Mouse (Mus musculus): ENCODE data around the gene Ublcp1. TPM values are rescaled to one million over a fixed set of nuclear protein-coding genes. Genes with fewer than 3 reads are reported as not detected.
A peak's percentile ranks its signal among the peaks of the same experiment; 100 is the strongest.

Ublcp1 gene
- polyA plus RNA-seq, 1 experiment from 2014 or later = 40.9 TPM

GRCm38 (mm10) chr11:44514666-44515065 lies 44.4 kb upstream of the Ublcp1 start:
- TF ChIP-seq EP300 (IDR thresholded peaks at IDR 0.05; ENCODE audit: low read depth) (no peak), CTCF (IDR thresholded peaks at IDR 0.05; ENCODE audit: low read depth) (no peak)

GRCm38 (mm10) chr11:44513026-44513422 lies 42.7 kb upstream of the Ublcp1 start:
- no peaks in the 10 kb centered on the region for H3K27me3 ChIP-seq (ENCODE audit: insufficient read depth, low read length)
- H3K9ac ChIP-seq (replicated peaks) = no peak overlapping the region
- no peak for TF ChIP-seq CTCF (IDR thresholded peaks at IDR 0.05; ENCODE audit: low read depth)
- peak; percentile 86 for TF ChIP-seq EP300 (IDR thresholded peaks at IDR 0.05; ENCODE audit: low read depth)
- H3K9me3 ChIP-seq (ENCODE audit: low read length) = no peaks in the 10 kb centered on the region
- peaks cover 52% of the 10 kb centered on the region for H3K4me1 ChIP-seq (ENCODE audit: insufficient read depth)
- H3K27ac ChIP-seq (ENCODE audit: low read depth) = peak overlapping the region; percentile 92
- ATAC-seq (no peak), DNase-seq (no peak)
- no peak overlapping the region for H3K4me3 ChIP-seq (ENCODE audit: low read depth, low read length)
- no peaks in the 10 kb centered on the region for H3K36me3 ChIP-seq (replicated peaks; ENCODE audit: insufficient read depth, low read length)
- H3K4me2 ChIP-seq (ENCODE audit: low read depth, low read length) = peak overlapping the region; percentile 48
- 49% methylated on average over 2 of the region's 2 CpGs for WGBS (ENCODE audit: insufficient replicate concordance)

More at GRCm38 (mm10) chr11:44514666-44515065, 44.4 kb upstream of the Ublcp1 start:
- 61% methylated on average over 2 of the region's 2 CpGs for WGBS (ENCODE audit: insufficient replicate concordance)
- Histone ChIP-seq H3K9me3 (ENCODE audit: low read length) (no peaks in the 10 kb centered on the region), H3K27me3 (ENCODE audit: insufficient read depth, low read length) (no peaks in the 10 kb centered on the region), H3K4me1 (ENCODE audit: insufficient read depth) (peaks cover 50% of the 10 kb centered on the region), H3K9ac (replicated peaks) (no peak overlapping the region), H3K4me3 (ENCODE audit: low read depth, low read length) (no peak overlapping the region), H3K27ac (ENCODE audit: low read depth) (no peak overlapping the region), H3K4me2 (ENCODE audit: low read depth, low read length) (no peak overlapping the region), H3K36me3 (replicated peaks; ENCODE audit: insufficient read depth, low read length) (no peaks in the 10 kb centered on the region)
- ATAC-seq (no peak), DNase-seq (no peak)

- H3K4me3 ChIP-seq (ENCODE audit: low read depth, low read length) = no peak overlapping the region
Measured at GRCm38 (mm10) chr11:44512044-44513025, 42.0 kb upstream of the Ublcp1 start.

GRCm38 (mm10) chr11:44510371-44510770 lies 40.1 kb upstream of the Ublcp1 start:
- no peaks in the 10 kb centered on the region for H3K27me3 ChIP-seq (ENCODE audit: insufficient read depth, low read length)
- H3K4me3 ChIP-seq (ENCODE audit: low read depth, low read length) = no peak overlapping the region
- H3K9me3 ChIP-seq (ENCODE audit: low read length) = no peaks in the 10 kb centered on the region
- DNase-seq = no peak
- no peaks in the 10 kb centered on the region for H3K36me3 ChIP-seq (replicated peaks; ENCODE audit: insufficient read depth, low read length)
- no peak for ATAC-seq
- H3K9ac ChIP-seq (replicated peaks) = no peak overlapping the region
- H3K4me1 ChIP-seq (ENCODE audit: insufficient read depth) = peaks cover 42% of the 10 kb centered on the region
- TF ChIP-seq EP300 (IDR thresholded peaks at IDR 0.05; ENCODE audit: low read depth) (no peak), CTCF (IDR thresholded peaks at IDR 0.05; ENCODE audit: low read depth) (no peak)
- 63% methylated on average over 7 of the region's 7 CpGs for WGBS (ENCODE audit: insufficient replicate concordance)
- peak overlapping the region; percentile 92; the same call in 1 of the 2 replicates for H3K27ac ChIP-seq (ENCODE audit: low read depth)
- peak overlapping the region; percentile 45 for H3K4me2 ChIP-seq (ENCODE audit: low read depth, low read length)

More at GRCm38 (mm10) chr11:44512044-44513025, 42.0 kb upstream of the Ublcp1 start:
- peak overlapping the region; percentile 35; the same call in 1 of the 2 replicates for H3K9ac ChIP-seq (replicated peaks)
- no peaks in the 10 kb centered on the region for H3K9me3 ChIP-seq (ENCODE audit: low read length)
- peak; percentile 84 for ATAC-seq
- TF ChIP-seq EP300 (IDR thresholded peaks at IDR 0.05; ENCODE audit: low read depth) (peak; percentile 95), CTCF (IDR thresholded peaks at IDR 0.05; ENCODE audit: low read depth) (no peak)
- DNase-seq = peak; percentile 61
- no peaks in the 10 kb centered on the region for H3K36me3 ChIP-seq (replicated peaks; ENCODE audit: insufficient read depth, low read length)
- no peaks in the 10 kb centered on the region for H3K27me3 ChIP-seq (ENCODE audit: insufficient read depth, low read length)
- 36% methylated on average over 14 of the region's 14 CpGs for WGBS (ENCODE audit: insufficient replicate concordance)
- peak overlapping the region; percentile 48 for H3K4me2 ChIP-seq (ENCODE audit: low read depth, low read length)
- H3K4me1 ChIP-seq (ENCODE audit: insufficient read depth) = peaks cover 48% of the 10 kb centered on the region
- H3K27ac ChIP-seq (ENCODE audit: low read depth) = peak overlapping the region; percentile 92

- Histone ChIP-seq H3K27me3 (ENCODE audit: insufficient read depth, low read length) (no peaks in the 10 kb centered on the region), H3K9ac (replicated peaks) (no peak overlapping the region), H3K4me3 (ENCODE audit: low read depth, low read length) (no peak overlapping the region), H3K4me2 (ENCODE audit: low read depth, low read length) (peak overlapping the region; percentile 45), H3K4me1 (ENCODE audit: insufficient read depth) (peaks cover 40% of the 10 kb centered on the region), H3K36me3 (replicated peaks; ENCODE audit: insufficient read depth, low read length) (no peaks in the 10 kb centered on the region), H3K9me3 (ENCODE audit: low read length) (no peaks in the 10 kb centered on the region), H3K27ac (ENCODE audit: low read depth) (peak overlapping the region; percentile 92)
- WGBS (ENCODE audit: insufficient replicate concordance) = 60% methylated on average over 2 of the region's 2 CpGs
- ATAC-seq = no peak
- TF ChIP-seq EP300 (IDR thresholded peaks at IDR 0.05; ENCODE audit: low read depth) = no peak
- no peak for TF ChIP-seq CTCF (IDR thresholded peaks at IDR 0.05; ENCODE audit: low read depth)
- DNase-seq = no peak
Measured at GRCm38 (mm10) chr11:44509906-44510305, 39.6 kb upstream of the Ublcp1 start.

- 55% methylated on average over 4 of the region's 4 CpGs for WGBS (ENCODE audit: insufficient replicate concordance)
- DNase-seq = peak; percentile 78
Measured at GRCm38 (mm10) chr11:44508876-44509275, 38.6 kb upstream of the Ublcp1 start.

More at GRCm38 (mm10) chr11:44508876-44509275, 38.6 kb upstream of the Ublcp1 start:
- Histone ChIP-seq H3K27ac (ENCODE audit: low read depth) (peak overlapping the region; percentile 92), H3K4me1 (ENCODE audit: insufficient read depth) (peaks cover 41% of the 10 kb centered on the region), H3K4me3 (ENCODE audit: low read depth, low read length) (no peak overlapping the region), H3K4me2 (ENCODE audit: low read depth, low read length) (peak overlapping the region; percentile 45), H3K36me3 (replicated peaks; ENCODE audit: insufficient read depth, low read length) (no peaks in the 10 kb centered on the region), H3K9me3 (ENCODE audit: low read length) (no peaks in the 10 kb centered on the region), H3K27me3 (ENCODE audit: insufficient read depth, low read length) (no peaks in the 10 kb centered on the region), H3K9ac (replicated peaks) (no peak overlapping the region; the same call in 1 of the 2 replicates)
- TF ChIP-seq EP300 (IDR thresholded peaks at IDR 0.05; ENCODE audit: low read depth) (peak; percentile 100), CTCF (IDR thresholded peaks at IDR 0.05; ENCODE audit: low read depth) (no peak)
- ATAC-seq = peak; percentile 88
